Mouse (Mus musculus): Measurements from ENCODE around the gene Taar8a. TPM values are rescaled to one million over a fixed set of nuclear protein-coding genes. Genes with fewer than 3 reads are reported as not detected.
"Not testable (repeated sequence)": the region's sequence is repeated elsewhere in the genome, so short reads cannot be mapped to it uniquely, and the experiment has no call there.

The Taar8a gene
- polyA plus RNA-seq (2015; fragmentation: Nextera tagmentation; extraction: Ambion mirVana) = not detected in 2 replicates

- H3K4me2 ChIP-seq; H3K27ac ChIP-seq (replicated peaks); H3K4me3 ChIP-seq (replicated peaks); H3K36me3 ChIP-seq (replicated peaks); H3K27me3 ChIP-seq; H3K9ac ChIP-seq; ATAC-seq (ENCODE audit: insufficient read depth); H3K4me1 ChIP-seq (replicated peaks); H3K9me3 ChIP-seq (replicated peaks): not testable (repeated sequence)
- WGBS (ENCODE audit: insufficient replicate concordance) = 50% methylated on average over 2 of the region's 4 CpGs
Measured at GRCm38 (mm10) chr10:24076200-24076599, at the start of gene Taar8a. Gene Taar8a, plus strand, starts transcription at chr10:24076500.

GRCm38 (mm10) chr10:24026922-24027321, 49.4 kb upstream of the Taar8a start, which contains the start of gene Taar7d:
Gene Taar7d, plus strand, starts transcription at chr10:24027222.
- no peak for ATAC-seq (ENCODE audit: insufficient read depth)
- Histone ChIP-seq H3K4me3 (replicated peaks) (no peak within 1 kb of the TSS), H3K4me1 (replicated peaks) (no peaks in the 10 kb centered on the region), H3K9ac (no peak within 1 kb of the TSS), H3K27me3 (no peaks in the 10 kb centered on the region), H3K36me3 (replicated peaks) (no peaks in the 10 kb centered on the region), H3K27ac (replicated peaks) (no peak within 1 kb of the TSS), H3K9me3 (replicated peaks) (no peaks in the 10 kb centered on the region), H3K4me2 (no peak within 1 kb of the TSS)

- Histone ChIP-seq H3K4me1 (replicated peaks) (no peaks in the 10 kb centered on the region), H3K9ac (no peak overlapping the region), H3K36me3 (replicated peaks) (no peaks in the 10 kb centered on the region), H3K9me3 (replicated peaks) (no peaks in the 10 kb centered on the region), H3K27me3 (no peaks in the 10 kb centered on the region), H3K4me3 (replicated peaks) (no peak overlapping the region), H3K27ac (replicated peaks) (no peak overlapping the region), H3K4me2 (no peak overlapping the region)
- ATAC-seq (ENCODE audit: insufficient read depth) = no peak
Measured at GRCm38 (mm10) chr10:24031347-24031746, 45.0 kb upstream of the Taar8a start.

- Histone ChIP-seq H3K9ac (no peak within 1 kb of the TSS), H3K27me3 (no peaks in the 10 kb centered on the region), H3K4me1 (replicated peaks) (peaks cover 13% of the 10 kb centered on the region), H3K9me3 (replicated peaks) (no peaks in the 10 kb centered on the region), H3K4me2 (no peak within 1 kb of the TSS), H3K36me3 (replicated peaks) (no peaks in the 10 kb centered on the region), H3K4me3 (replicated peaks) (no peak within 1 kb of the TSS), H3K27ac (replicated peaks) (no peak within 1 kb of the TSS)
- 75% methylated on average over 2 of the region's 2 CpGs for WGBS (ENCODE audit: insufficient replicate concordance)
- no peak for ATAC-seq (ENCODE audit: insufficient read depth)
Measured at GRCm38 (mm10) chr10:24037314-24037713, 39.0 kb upstream of the Taar8a start, which contains the start of gene Taar7e. Gene Taar7e, plus strand, starts transcription at chr10:24037614.

GRCm38 (mm10) chr10:24040120-24040869, 36.0 kb upstream of the Taar8a start:
- peak; percentile 71 for ATAC-seq (ENCODE audit: insufficient read depth)
- no peaks in the 10 kb centered on the region for H3K36me3 ChIP-seq (replicated peaks)
- H3K27me3 ChIP-seq = no peaks in the 10 kb centered on the region
- 29% methylated on average over 2 of the region's 2 CpGs for WGBS (ENCODE audit: insufficient replicate concordance)
- H3K9me3 ChIP-seq (replicated peaks) = no peaks in the 10 kb centered on the region
- peak overlapping the region; percentile 13; the same call in 1 of the 2 replicates for H3K4me2 ChIP-seq
- peaks cover 13% of the 10 kb centered on the region for H3K4me1 ChIP-seq (replicated peaks)
- H3K9ac ChIP-seq = no peak overlapping the region
- H3K4me3 ChIP-seq (replicated peaks) = no peak overlapping the region
- H3K27ac ChIP-seq (replicated peaks) = no peak overlapping the region

GRCm38 (mm10) chr10:24049210-24049609, 27.1 kb upstream of the Taar8a start, which contains the start of gene Taar7f:
Gene Taar7f, plus strand, starts transcription at chr10:24049510.
- Histone ChIP-seq H3K4me1 (replicated peaks) (no peaks in the 10 kb centered on the region), H3K9ac (no peak within 1 kb of the TSS), H3K9me3 (replicated peaks) (no peaks in the 10 kb centered on the region), H3K27me3 (no peaks in the 10 kb centered on the region), H3K4me2 (no peak within 1 kb of the TSS), H3K36me3 (replicated peaks) (no peaks in the 10 kb centered on the region), H3K4me3 (replicated peaks) (no peak within 1 kb of the TSS), H3K27ac (replicated peaks) (no peak within 1 kb of the TSS)
- no peak for ATAC-seq (ENCODE audit: insufficient read depth)

GRCm38 (mm10) chr10:24052039-24052438, 24.3 kb upstream of the Taar8a start:
- Histone ChIP-seq H3K27ac (replicated peaks) (no peak overlapping the region), H3K27me3 (no peaks in the 10 kb centered on the region), H3K4me1 (replicated peaks) (no peaks in the 10 kb centered on the region), H3K36me3 (replicated peaks) (no peaks in the 10 kb centered on the region), H3K9ac (no peak overlapping the region), H3K4me3 (replicated peaks) (no peak overlapping the region), H3K9me3 (replicated peaks) (no peaks in the 10 kb centered on the region), H3K4me2 (no peak overlapping the region)
- peak; percentile 73; the same call in 1 of the 2 replicates for ATAC-seq (ENCODE audit: insufficient read depth)
- WGBS (ENCODE audit: insufficient replicate concordance) = 30% methylated on average over 5 of the region's 5 CpGs

- Histone ChIP-seq H3K4me3 (replicated peaks) (no peak overlapping the region), H3K4me2 (no peak overlapping the region), H3K27me3 (no peaks in the 10 kb centered on the region), H3K9ac (no peak overlapping the region), H3K27ac (replicated peaks) (no peak overlapping the region), H3K36me3 (replicated peaks) (no peaks in the 10 kb centered on the region), H3K9me3 (replicated peaks) (no peaks in the 10 kb centered on the region), H3K4me1 (replicated peaks) (no peaks in the 10 kb centered on the region)
- 32% methylated on average over 3 of the region's 3 CpGs for WGBS (ENCODE audit: insufficient replicate concordance)
- ATAC-seq (ENCODE audit: insufficient read depth) = no peak
Measured at GRCm38 (mm10) chr10:24058986-24059385, 17.3 kb upstream of the Taar8a start.

- not testable (repeated sequence) for H3K4me2 ChIP-seq; H3K27me3 ChIP-seq; H3K9ac ChIP-seq; ATAC-seq (ENCODE audit: insufficient read depth); H3K9me3 ChIP-seq (replicated peaks); H3K27ac ChIP-seq (replicated peaks); H3K4me1 ChIP-seq (replicated peaks); H3K36me3 ChIP-seq (replicated peaks); H3K4me3 ChIP-seq (replicated peaks)
- WGBS (ENCODE audit: insufficient replicate concordance) = 34% methylated on average over 2 of the region's 2 CpGs
Measured at GRCm38 (mm10) chr10:24074751-24075150, 1.5 kb upstream of the Taar8a start.

GRCm38 (mm10) chr10:24080166-24080565, 3.9 kb downstream of the Taar8a start:
- H3K36me3 ChIP-seq (replicated peaks) = no peaks in the 10 kb centered on the region
- H3K27ac ChIP-seq (replicated peaks) = no peak overlapping the region
- H3K9me3 ChIP-seq (replicated peaks) = no peaks in the 10 kb centered on the region
- H3K4me3 ChIP-seq (replicated peaks) = no peak overlapping the region
- no peak for ATAC-seq (ENCODE audit: insufficient read depth)
- H3K4me1 ChIP-seq (replicated peaks) = no peaks in the 10 kb centered on the region
- H3K4me2 ChIP-seq = no peak overlapping the region
- H3K9ac ChIP-seq = no peak overlapping the region
- no peaks in the 10 kb centered on the region for H3K27me3 ChIP-seq
- WGBS (ENCODE audit: insufficient replicate concordance) = 31% methylated on average over 3 of the region's 3 CpGs

- Histone ChIP-seq H3K9me3 (replicated peaks) (no peaks in the 10 kb centered on the region), H3K4me1 (replicated peaks) (0 out of 2 replicates have a peak, but pooled peaks cover 4% of the 10 kb centered on the region), H3K27me3 (no peaks in the 10 kb centered on the region), H3K4me3 (replicated peaks) (no peak overlapping the region), H3K4me2 (no peak overlapping the region), H3K27ac (replicated peaks) (peak overlapping the region; percentile 35; the same call in 1 of the 2 replicates), H3K36me3 (replicated peaks) (no peaks in the 10 kb centered on the region), H3K9ac (no peak overlapping the region)
- ATAC-seq (ENCODE audit: insufficient read depth) = no peak
- 46% methylated on average over 5 of the region's 5 CpGs for WGBS (ENCODE audit: insufficient replicate concordance)
Measured at GRCm38 (mm10) chr10:24085936-24086335, 9.6 kb downstream of the Taar8a start.

GRCm38 (mm10) chr10:24086555-24086954, 10.3 kb downstream of the Taar8a start:
- 29% methylated on average over 5 of the region's 5 CpGs for WGBS (ENCODE audit: insufficient replicate concordance)
- no peak overlapping the region for H3K4me2 ChIP-seq
- no peak for ATAC-seq (ENCODE audit: insufficient read depth)
- no peak overlapping the region for H3K27ac ChIP-seq (replicated peaks)
- H3K27me3 ChIP-seq = no peaks in the 10 kb centered on the region
- H3K4me3 ChIP-seq (replicated peaks) = no peak overlapping the region
- H3K4me1 ChIP-seq (replicated peaks) = 0 out of 2 replicates have a peak, but pooled peaks cover 4% of the 10 kb centered on the region
- H3K36me3 ChIP-seq (replicated peaks) = no peaks in the 10 kb centered on the region
- H3K9me3 ChIP-seq (replicated peaks) = no peaks in the 10 kb centered on the region
- H3K9ac ChIP-seq = no peak overlapping the region
